Mouse (Mus musculus) bone marrow, adult 2 months (tissue): ENCODE data around the gene Foxp4.

ENCODE experiments used
- CTCF ChIP-seq: fragments of 200-500 bp; IDR thresholded peaks from 2 replicates; pipeline ENCODE4 v1.5.1; 2011; ENCODE audit warnings: low read length, control low read depth; ENCODE audit not compliant: control insufficient read depth, insufficient read depth
- POLR2A ChIP-seq: fragments of 200-500 bp; IDR thresholded peaks from 2 replicates; pipeline ENCODE4 v1.6.1; 2011; ENCODE audit warnings: low read depth, mild to moderate bottlenecking, control low read depth, low read length, borderline replicate concordance; ENCODE audit not compliant: control insufficient read depth

GRCm38 (mm10) chr17:47965885-47966505, 41.5 kb upstream of the Foxp4 start:
- no peak for TF ChIP-seq CTCF
- no peak for TF ChIP-seq POLR2A
